8 mouse cellular contexts compared by ENCODE assay signal in the genomic region with DNA sequence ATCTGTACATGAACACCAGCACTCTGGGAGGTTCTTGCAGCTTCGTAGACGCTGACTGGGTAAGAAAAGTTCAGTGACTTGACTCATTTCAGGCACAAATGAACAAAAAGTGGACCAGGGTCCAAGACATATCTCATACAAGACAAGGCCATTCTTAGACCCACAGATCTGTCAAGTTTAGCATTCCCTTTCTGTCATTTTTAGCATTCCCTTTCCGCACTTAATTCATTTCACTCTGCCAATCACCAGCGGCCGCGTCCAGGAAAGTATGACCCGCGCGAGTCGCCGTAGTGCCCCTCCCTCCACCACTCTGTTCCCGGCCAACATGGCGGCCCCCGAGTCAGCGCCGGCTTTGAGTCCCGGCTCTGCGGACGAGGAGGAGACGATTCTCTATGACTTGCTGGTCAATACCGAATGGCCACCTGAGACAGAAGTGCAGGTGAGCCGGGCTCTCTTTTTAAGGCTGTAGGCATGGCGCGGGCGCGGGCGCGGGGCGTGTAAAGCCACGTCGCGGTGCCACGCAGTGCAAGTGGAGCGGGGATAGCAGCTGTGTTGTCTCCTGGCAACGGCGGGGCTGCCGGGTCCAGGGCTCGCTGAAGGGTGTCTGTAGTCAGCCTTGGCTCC. TPM values are rescaled to one million over a fixed set of nuclear protein-coding genes. Genes with fewer than 3 reads are reported as not detected.
DNase-seq lines count a peak whose midpoint lies in the region; ATAC-seq and TF ChIP-seq lines count a peak whose summit lies in the region.

A gene (plus strand): TSS at position 308 of the 624 bp plus-strand sequence.

- H3K9ac ChIP-seq in heart, embryonic 15.5 days, result peak within 1 kb of the TSS; percentile 81
- peak within 1 kb of the TSS; percentile 94 for H3K9ac ChIP-seq in liver, embryonic 14.5 days (replicated peaks)
- H3K9ac ChIP-seq in neural tube, embryonic 11.5 days (ENCODE audit: low read length), result peak within 1 kb of the TSS; percentile 74
- peak within 1 kb of the TSS; percentile 80 for H3K9ac ChIP-seq in stomach, postnatal 0 days (ENCODE audit: low read length)

- WGBS in forebrain, embryonic 10.5 days, result 4% methylated on average over 38 of the region's 38 CpGs
- 3% methylated on average over 38 of the region's 38 CpGs for WGBS in heart, embryonic 15.5 days
- 4% methylated on average over 38 of the region's 38 CpGs for WGBS in liver, embryonic 14.5 days (ENCODE audit: insufficient replicate concordance)
- WGBS in neural tube, embryonic 11.5 days, result 4% methylated on average over 38 of the region's 38 CpGs
- WGBS in stomach, postnatal 0 days, result 2% methylated on average over 38 of the region's 38 CpGs

- no peak within 1 kb of the TSS for H3K27ac ChIP-seq in brown adipose tissue, adult 24 weeks (replicated peaks; ENCODE audit: low read depth, low read length)
- H3K27ac ChIP-seq in forebrain, embryonic 10.5 days, result peak within 1 kb of the TSS; percentile 91
- peak within 1 kb of the TSS; percentile 49; the same call in 1 of the 2 replicates for H3K27ac ChIP-seq in heart, embryonic 15.5 days
- peak within 1 kb of the TSS; percentile 8; the same call in 1 of the 2 replicates for H3K27ac ChIP-seq in liver, embryonic 14.5 days
- H3K27ac ChIP-seq in neural tube, embryonic 11.5 days (ENCODE audit: low read depth, low read length), result no peak within 1 kb of the TSS
- H3K27ac ChIP-seq in stomach, postnatal 0 days (replicated peaks), result no peak within 1 kb of the TSS

- peak within 1 kb of the TSS; percentile 74 for H3K4me2 ChIP-seq in heart, embryonic 15.5 days
- peak within 1 kb of the TSS; percentile 85 for H3K4me2 ChIP-seq in liver, embryonic 14.5 days (ENCODE audit: low read depth)
- H3K4me2 ChIP-seq in neural tube, embryonic 11.5 days (ENCODE audit: low read depth), result peak within 1 kb of the TSS; percentile 56
- H3K4me2 ChIP-seq in stomach, postnatal 0 days (replicated peaks; ENCODE audit: low read depth), result peak within 1 kb of the TSS; percentile 72

- peak within 1 kb of the TSS; percentile 98 for H3K4me3 ChIP-seq in brown adipose tissue, adult 24 weeks (ENCODE audit: insufficient read depth, low read depth, low read length)
- peak within 1 kb of the TSS; percentile 96 for H3K4me3 ChIP-seq in forebrain, embryonic 10.5 days
- peak within 1 kb of the TSS; percentile 92 for H3K4me3 ChIP-seq in heart, embryonic 15.5 days
- H3K4me3 ChIP-seq in liver, embryonic 14.5 days (ENCODE audit: insufficient read depth in 1 of 2, low read depth in 2 of 2, low read length in 2 of 2), result peak within 1 kb of the TSS; percentile 97 to 98
- peak within 1 kb of the TSS; percentile 88 for H3K4me3 ChIP-seq in neural tube, embryonic 11.5 days (ENCODE audit: low read depth, low read length)
- H3K4me3 ChIP-seq in stomach, postnatal 0 days (ENCODE audit: low read depth, low read length), result peak within 1 kb of the TSS; percentile 95

- H3K4me1 ChIP-seq in brown adipose tissue, adult 24 weeks (ENCODE audit: control insufficient read depth, insufficient read depth, insufficient read length, low read length), result no peaks in the 10 kb centered on the region; the same call in 1 of the 2 replicates
- peaks cover 20% of the 10 kb centered on the region for H3K4me1 ChIP-seq in forebrain, embryonic 10.5 days
- H3K4me1 ChIP-seq in heart, embryonic 15.5 days (replicated peaks), result peaks cover 10% of the 10 kb centered on the region
- H3K4me1 ChIP-seq in liver, embryonic 14.5 days (replicated peaks; ENCODE audit: control insufficient read depth in 2 of 2, insufficient read depth in 2 of 2, low read length in 1 of 2), result peaks cover 4 to 8% of the 10 kb centered on the region in 2 experiments; a peak in 3 of 4 replicates
- H3K4me1 ChIP-seq in neural tube, embryonic 11.5 days (ENCODE audit: control insufficient read depth, insufficient read depth, low read length), result no peaks in the 10 kb centered on the region
- no peaks in the 10 kb centered on the region for H3K4me1 ChIP-seq in stomach, postnatal 0 days (replicated peaks; ENCODE audit: control insufficient read depth, insufficient read depth)

- peak; percentile 88 for ATAC-seq in heart, embryonic 15.5 days (replicated peaks; ENCODE audit: insufficient number of reproducible peaks, insufficient read depth, low FRiP score, low read depth)
- peak; percentile 90 for ATAC-seq in liver, embryonic 14.5 days (ENCODE audit: insufficient read depth)
- peak; percentile 93 for ATAC-seq in neural tube, embryonic 11.5 days (ENCODE audit: insufficient read depth, low FRiP score, low TSS enrichment)
- ATAC-seq in stomach, postnatal 0 days (ENCODE audit: low FRiP score, low TSS enrichment), result peak; percentile 94

- no peaks in the 10 kb centered on the region for H3K9me3 ChIP-seq in forebrain, embryonic 10.5 days
- no peaks in the 10 kb centered on the region for H3K9me3 ChIP-seq in heart, embryonic 15.5 days (replicated peaks)
- no peaks in the 10 kb centered on the region for H3K9me3 ChIP-seq in liver, embryonic 14.5 days (ENCODE audit: control insufficient read depth, low read length)
- no peaks in the 10 kb centered on the region for H3K9me3 ChIP-seq in neural tube, embryonic 11.5 days (ENCODE audit: control insufficient read depth, low read length)
- no peaks in the 10 kb centered on the region for H3K9me3 ChIP-seq in stomach, postnatal 0 days (ENCODE audit: control insufficient read depth, low read length)

- no peaks in the 10 kb centered on the region for H3K27me3 ChIP-seq in forebrain, embryonic 10.5 days (ENCODE audit: poor library complexity, severe bottlenecking)
- 0 out of 2 replicates have a peak, but pooled peaks cover under 1% of the 10 kb centered on the region for H3K27me3 ChIP-seq in heart, embryonic 15.5 days
- no peaks in the 10 kb centered on the region for H3K27me3 ChIP-seq in liver, embryonic 14.5 days (ENCODE audit: control insufficient read depth, insufficient read depth, low read length)
- no peaks in the 10 kb centered on the region for H3K27me3 ChIP-seq in neural tube, embryonic 11.5 days (ENCODE audit: control insufficient read depth, insufficient read depth, low read length)
- no peaks in the 10 kb centered on the region for H3K27me3 ChIP-seq in stomach, postnatal 0 days (ENCODE audit: control insufficient read depth, insufficient read depth, low read length)

- DNase-seq in CD4-positive, CD25-positive, alpha-beta regulatory T cell, adult 2 months (ENCODE audit: low read depth, low spot score), result peak; percentile 78
- peak; percentile 89 for DNase-seq in forebrain, embryonic 10.5 days (ENCODE audit: extremely low spot score, low spot score)
- DNase-seq in kidney, postnatal 25 days, result peak; percentile 91 to 93
- peak; percentile 47 to 52 (median 51) for DNase-seq in liver, embryonic 14.5 days (ENCODE audit: low read depth in 3 of 3, low spot score in 3 of 3)
- DNase-seq in neural tube, embryonic 11.5 days (ENCODE audit: low spot score), result peak; percentile 84
- DNase-seq in stomach, postnatal 0 days (ENCODE audit: low spot score), result peak; percentile 87

- no peak for TF ChIP-seq EP300 in liver, embryonic 14.5 days (IDR thresholded peaks at IDR 0.05; ENCODE audit: low read depth)
- no peak for TF ChIP-seq EP300 in stomach, postnatal 0 days (optimal IDR thresholded peaks at IDR 0.05)

- TF ChIP-seq CTCF in liver, embryonic 14.5 days (IDR thresholded peaks at IDR 0.05; ENCODE audit: low read depth), result no peak
- TF ChIP-seq CTCF in stomach, postnatal 0 days (IDR thresholded peaks at IDR 0.05; ENCODE audit: low read depth), result no peak

- H3K36me3 ChIP-seq in forebrain, embryonic 10.5 days (replicated peaks), result no peaks in the 10 kb centered on the region; the same call in 1 of the 2 replicates
- H3K36me3 ChIP-seq in heart, embryonic 15.5 days, result peaks cover 5% of the 10 kb centered on the region; the same call in 1 of the 2 replicates
- H3K36me3 ChIP-seq in liver, embryonic 14.5 days (replicated peaks; ENCODE audit: control insufficient read depth, insufficient read depth, low read depth), result no peaks in the 10 kb centered on the region
- H3K36me3 ChIP-seq in neural tube, embryonic 11.5 days (ENCODE audit: control insufficient read depth, insufficient read depth, low read length), result no peaks in the 10 kb centered on the region
- H3K36me3 ChIP-seq in stomach, postnatal 0 days (ENCODE audit: control insufficient read depth, insufficient read depth, low read length), result no peaks in the 10 kb centered on the region

RNA-seq across cellular contexts. Expression of the gene that starts here (rescaled TPM):
- polyA plus RNA-seq in brown adipose tissue, adult 24 weeks (2012; ENCODE audit: insufficient read depth, insufficient read length, missing spikeins), result 6.9 and 11.5 TPM in 2 replicates
- 13.4 and 14.8 TPM in 2 replicates for polyA plus RNA-seq in forebrain, embryonic 10.5 days (2016; fragmentation: Nextera tagmentation; extraction: Ambion mirVana)
- 5.7 and 8.0 TPM in 2 replicates for polyA plus RNA-seq in heart, embryonic 15.5 days (2015; fragmentation: Nextera tagmentation; extraction: Ambion mirVana)
- polyA plus RNA-seq in liver, embryonic 14.5 days (2012; rRNA removed), result 3.7 and 4.9 TPM in 2 replicates
- polyA plus RNA-seq in liver, embryonic 14.5 days (2014; fragmentation: Nextera tagmentation; extraction: Ambion mirVana), result 5.2 and 5.3 TPM in 2 replicates
- 19.2 and 20.3 TPM in 2 replicates for polyA plus RNA-seq in neural tube, embryonic 11.5 days (2014; fragmentation: Nextera tagmentation; extraction: Ambion mirVana)
- 9.1 and 11.5 TPM in 2 replicates for polyA plus RNA-seq in stomach, postnatal 0 days (2015; fragmentation: Nextera tagmentation; extraction: Ambion mirVana)

Comparison
In these comparisons a context has a peak if more than half of its experiments do, and no peak if none do; other contexts are left out.
1. H3K27ac ChIP-seq: peak in forebrain, embryonic 10.5 days (single experiment), heart, embryonic 15.5 days (single experiment) and liver, embryonic 14.5 days (single experiment); none in brown adipose tissue, adult 24 weeks (single experiment), neural tube, embryonic 11.5 days (single experiment) and stomach, postnatal 0 days (single experiment).
2. Peak in every context shown above with its lines, with median percentiles within 50 percentile points of each other: DNase-seq, H3K4me3 ChIP-seq, ATAC-seq, H3K4me2 ChIP-seq and H3K9ac ChIP-seq.